Mouse (Mus musculus) bone marrow macrophage, adult 2 months (primary cell): ENCODE measurements around the gene Zfp580.

ENCODE experiments used
- CTCF ChIP-seq: IDR thresholded peaks from 2 replicates; pipeline ENCODE4 v1.5.1; 2012; ENCODE audit warnings: low read depth, mild to moderate bottlenecking, low read length, moderate library complexity
- POLR2A ChIP-seq: IDR thresholded peaks from 2 replicates; pipeline ENCODE4 v1.6.1; 2012; ENCODE audit warnings: mild to moderate bottlenecking, low read depth, low read length, borderline replicate concordance

DNA sequence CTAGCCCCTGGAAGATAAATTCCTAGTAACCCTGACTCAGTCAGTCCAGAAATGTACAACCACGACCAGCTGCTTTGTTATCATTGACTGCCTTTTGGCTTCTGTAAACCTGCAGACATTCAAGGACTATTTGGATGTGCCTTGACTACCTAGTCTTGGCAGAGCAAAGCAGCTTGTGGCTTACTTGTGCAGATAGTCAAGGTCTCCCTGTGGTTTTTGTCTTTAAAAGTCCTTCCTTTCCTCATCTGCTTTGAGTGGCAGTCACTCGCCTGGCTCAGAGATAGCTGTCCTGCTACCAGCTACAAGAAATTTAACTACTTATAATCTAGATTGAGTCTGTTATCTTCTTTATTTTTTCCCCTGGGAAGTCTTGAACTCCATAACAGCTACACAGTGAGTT, 6.4 kb upstream of the Zfp580 start:
- no peak for TF ChIP-seq CTCF
- TF ChIP-seq POLR2A, result no peak
